Mouse (Mus musculus) forebrain, postnatal 0 days (tissue): ENCODE measurements around the gene Ttc39b. TPM values are rescaled to one million over a fixed set of nuclear protein-coding genes. Genes with fewer than 3 reads are reported as not detected.

Source experiments
- ATAC-seq: fragments of 200-750 bp; cut with Nextera tagmentation; 2 replicates; pipeline ENCODE4 v1.8.0; 2017; ENCODE audit warnings: mild to moderate bottlenecking, moderate library complexity
- DNase-seq: peaks from one replicate; pipeline ENCODE4 v3.0.0-alpha.2; 2015
- H3K27ac ChIP-seq: fragments of 300-500 bp; sonication (generic); 2 replicates; pipeline ENCODE4 v1.5.1; 2014; ENCODE audit warnings: low read depth, mild to moderate bottlenecking, antibody characterized with exemption, low read length, moderate library complexity, mixed read lengths
- H3K27me3 ChIP-seq: fragments of 300-500 bp; sonication (generic); 2 replicates; pipeline ENCODE4 v1.6.1; 2014; ENCODE audit warnings: mild to moderate bottlenecking, low read length, mixed read lengths; ENCODE audit not compliant: insufficient read depth
- H3K36me3 ChIP-seq: fragments of 300-500 bp; sonication (generic); 2 replicates; pipeline ENCODE4 v1.6.1; 2014; ENCODE audit warnings: mild to moderate bottlenecking, moderate library complexity; ENCODE audit not compliant: insufficient read depth
- H3K4me1 ChIP-seq: fragments of 300-500 bp; sonication (generic); 2 replicates; pipeline ENCODE4 v1.6.1; 2014; ENCODE audit warnings: antibody characterized with exemption; ENCODE audit not compliant: insufficient read depth
- H3K4me2 ChIP-seq: fragments of 300-500 bp; sonication (generic); 2 replicates; pipeline ENCODE4 v1.6.1; 2014; ENCODE audit warnings: low read depth, mild to moderate bottlenecking, moderate library complexity
- H3K4me3 ChIP-seq: fragments of 300-500 bp; sonication (generic); 2 replicates; pipeline ENCODE4 v1.5.1; 2014; ENCODE audit warnings: low read depth, low read length, mixed read lengths
- H3K9ac ChIP-seq: fragments of 300-500 bp; sonication (generic); 2 replicates; pipeline ENCODE4 v1.6.1; 2014; ENCODE audit warnings: mild to moderate bottlenecking
- H3K9me3 ChIP-seq: fragments of 300-500 bp; sonication (generic); 2 replicates; pipeline ENCODE4 v1.6.1; 2016; ENCODE audit warnings: low read length
- CTCF ChIP-seq: sonication (generic); IDR thresholded peaks from 2 replicates; pipeline ENCODE4 v1.5.1; 2016; ENCODE audit warnings: antibody characterized with exemption, control low read depth, low read depth
- WGBS: fragments of 180-500 bp; shearing (Covaris S2); extraction: QIAGEN DNeasy Blood & Tissue Kit; methylation state at CpG from one replicate; pipeline ENCODE4 v1.1.7; 2014; 5-methylcytosine and 5-hydroxymethylcytosine counted together
- polyA plus RNA-seq: library from polyadenylated mRNA; unstranded; fragments of >200 nt; fragmentation: Nextera tagmentation; extraction: Ambion mirVana; gene quantifications from 2 replicates; pipeline ENCODE4 v1.2.1, GENCODE M21; 2015
- total RNA-seq: library from RNA; depleted of rRNA; stranded (reverse); fragments of >200 nt; gene quantifications from 2 replicates; pipeline ENCODE4 v1.2.3, GENCODE M21; 2014

Ttc39b gene
- total and polyA plus RNA-seq, 2 experiments from 2014 or later: 4.6 to 20.3 TPM

GRCm38 (mm10) chr4:83329615-83330014 lies 5.6 kb upstream of the Ttc39b start:
- TF ChIP-seq CTCF: no peak
- Histone ChIP-seq H3K4me3 (no peak overlapping the region), H3K9me3 (no peaks in the 10 kb centered on the region), H3K9ac (no peak overlapping the region), H3K4me2 (no peak overlapping the region), H3K27ac (no peak overlapping the region), H3K36me3 (no peaks in the 10 kb centered on the region), H3K4me1 (no peaks in the 10 kb centered on the region), H3K27me3 (no peaks in the 10 kb centered on the region)
- DNase-seq: no peak
- ATAC-seq: no peak
- WGBS: 58% methylated on average over 4 of the region's 4 CpGs

GRCm38 (mm10) chr4:83328026-83328945 lies 4.2 kb upstream of the Ttc39b start:
- Histone ChIP-seq H3K27ac (no peak overlapping the region), H3K9ac (no peak overlapping the region), H3K36me3 (no peaks in the 10 kb centered on the region), H3K4me2 (no peak overlapping the region), H3K9me3 (no peaks in the 10 kb centered on the region), H3K4me3 (no peak overlapping the region), H3K27me3 (no peaks in the 10 kb centered on the region), H3K4me1 (no peaks in the 10 kb centered on the region)
- ATAC-seq: no peak
- DNase-seq: no peak
- TF ChIP-seq CTCF: no peak
- WGBS: 47% methylated on average over 9 of the region's 9 CpGs

GRCm38 (mm10) chr4:83327526-83327925 lies 3.5 kb upstream of the Ttc39b start:
- Histone ChIP-seq H3K4me2 (no peak overlapping the region), H3K27ac (no peak overlapping the region), H3K9ac (no peak overlapping the region), H3K4me1 (0 out of 2 replicates have a peak, but pooled peaks cover 2% of the 10 kb centered on the region), H3K4me3 (no peak overlapping the region), H3K9me3 (no peaks in the 10 kb centered on the region), H3K36me3 (no peaks in the 10 kb centered on the region), H3K27me3 (no peaks in the 10 kb centered on the region)
- ATAC-seq (no peak), DNase-seq (no peak)
- TF ChIP-seq CTCF: no peak
- 75% methylated on average over 4 of the region's 4 CpGs for WGBS

GRCm38 (mm10) chr4:83325366-83325765 lies 1.3 kb upstream of the Ttc39b start:
- H3K4me2 ChIP-seq: no peak overlapping the region
- H3K4me3 ChIP-seq: no peak overlapping the region
- H3K9ac ChIP-seq: no peak overlapping the region
- no peak for TF ChIP-seq CTCF
- no peak overlapping the region for H3K27ac ChIP-seq
- no peaks in the 10 kb centered on the region for H3K36me3 ChIP-seq
- no peaks in the 10 kb centered on the region for H3K9me3 ChIP-seq
- DNase-seq (no peak), ATAC-seq (no peak)
- H3K4me1 ChIP-seq: 0 out of 2 replicates have a peak, but pooled peaks cover 2% of the 10 kb centered on the region
- 57% methylated on average over 5 of the region's 5 CpGs for WGBS
- no peaks in the 10 kb centered on the region for H3K27me3 ChIP-seq

- peak; percentile 35 for DNase-seq
- 3% methylated on average over 48 of the region's 48 CpGs for WGBS
- H3K9me3 ChIP-seq: no peaks in the 10 kb centered on the region
- H3K4me3 ChIP-seq: peak overlapping the region; percentile 80
- no peaks in the 10 kb centered on the region for H3K36me3 ChIP-seq
- H3K4me1 ChIP-seq: 0 out of 2 replicates have a peak, but pooled peaks cover 2% of the 10 kb centered on the region
- peak; percentile 37 for TF ChIP-seq CTCF
- peak overlapping the region; percentile 100 for H3K4me2 ChIP-seq
- H3K27ac ChIP-seq: peak overlapping the region; percentile 35; the same call in 1 of the 2 replicates
- peak; percentile 65 for ATAC-seq
- H3K9ac ChIP-seq: peak overlapping the region; percentile 60
- H3K27me3 ChIP-seq: no peaks in the 10 kb centered on the region
These were observed 703 bp downstream of the Ttc39b start for GRCm38 (mm10) chr4:83323201-83323903.

GRCm38 (mm10) chr4:83319736-83320135 lies 4.3 kb downstream of the Ttc39b start:
- Histone ChIP-seq H3K36me3 (no peaks in the 10 kb centered on the region), H3K4me1 (0 out of 2 replicates have a peak, but pooled peaks cover 2% of the 10 kb centered on the region), H3K27ac (no peak overlapping the region), H3K27me3 (no peaks in the 10 kb centered on the region), H3K9me3 (no peaks in the 10 kb centered on the region), H3K9ac (no peak overlapping the region), H3K4me3 (no peak overlapping the region), H3K4me2 (no peak overlapping the region)
- no peak for ATAC-seq
- no peak for DNase-seq
- WGBS: 95% methylated on average over 4 of the region's 4 CpGs
- TF ChIP-seq CTCF: no peak

- no peak for TF ChIP-seq CTCF
- no peak overlapping the region for H3K4me3 ChIP-seq
- no peak overlapping the region for H3K4me2 ChIP-seq
- H3K27me3 ChIP-seq: no peaks in the 10 kb centered on the region
- DNase-seq (no peak), ATAC-seq (no peak)
- H3K9ac ChIP-seq: no peak overlapping the region
- WGBS: 39% methylated on average over 3 of the region's 3 CpGs
- H3K9me3 ChIP-seq: no peaks in the 10 kb centered on the region
- H3K4me1 ChIP-seq: 0 out of 2 replicates have a peak, but pooled peaks cover 2% of the 10 kb centered on the region
- H3K27ac ChIP-seq: no peak overlapping the region
- H3K36me3 ChIP-seq: no peaks in the 10 kb centered on the region
These were observed 5.3 kb downstream of the Ttc39b start for GRCm38 (mm10) chr4:83318758-83319157.
